Mouse (Mus musculus): ENCODE measurements around the gene Hist2h2ab.

DNA sequence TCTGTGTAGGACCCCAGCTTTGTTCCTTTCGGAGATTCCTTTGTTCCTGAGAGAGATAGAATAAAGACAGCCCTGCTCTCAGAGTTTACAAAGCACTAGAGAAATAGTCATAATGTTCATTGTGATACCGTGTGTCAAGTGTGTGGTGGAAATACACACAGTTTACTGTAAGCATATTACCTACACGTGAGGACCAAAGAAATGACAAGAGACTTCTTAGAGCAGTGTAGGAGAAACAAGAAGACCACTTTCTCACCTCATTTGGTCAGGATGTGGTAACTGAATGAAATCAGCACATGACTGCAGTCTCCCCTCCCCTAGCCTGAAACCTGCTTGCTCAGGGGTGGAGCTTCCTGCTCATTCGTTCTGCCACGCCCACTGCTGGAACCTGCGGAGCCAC, 21.5 kb upstream of the Hist2h2ab start:
- TF ChIP-seq EP300 (optimal IDR thresholded peaks at IDR 0.05) (no peak), CTCF (IDR thresholded peaks at IDR 0.05; ENCODE audit: low read depth) (no peak)

Data from stomach, postnatal 0 days (tissue).